Mouse (Mus musculus) B cell, adult 62 days (primary cell): Measurements from ENCODE around the gene Plek2. TPM values are rescaled to one million over a fixed set of nuclear protein-coding genes. Genes with fewer than 3 reads are reported as not detected.

Source experiments
- total RNA-seq: library from RNA; stranded (reverse); gene quantifications from 4 replicates; pipeline ENCODE4 v1.2.4, GENCODE M21; 2023

The Plek2 gene
- total RNA-seq = 0.97 TPM in 1 of 4 replicates, not detected in the others

GRCm38 (mm10) chr12:78906707-78907162 is at the start of gene Plek2:
Plek2 (minus strand) TSS chr12:78906964.

DNA sequence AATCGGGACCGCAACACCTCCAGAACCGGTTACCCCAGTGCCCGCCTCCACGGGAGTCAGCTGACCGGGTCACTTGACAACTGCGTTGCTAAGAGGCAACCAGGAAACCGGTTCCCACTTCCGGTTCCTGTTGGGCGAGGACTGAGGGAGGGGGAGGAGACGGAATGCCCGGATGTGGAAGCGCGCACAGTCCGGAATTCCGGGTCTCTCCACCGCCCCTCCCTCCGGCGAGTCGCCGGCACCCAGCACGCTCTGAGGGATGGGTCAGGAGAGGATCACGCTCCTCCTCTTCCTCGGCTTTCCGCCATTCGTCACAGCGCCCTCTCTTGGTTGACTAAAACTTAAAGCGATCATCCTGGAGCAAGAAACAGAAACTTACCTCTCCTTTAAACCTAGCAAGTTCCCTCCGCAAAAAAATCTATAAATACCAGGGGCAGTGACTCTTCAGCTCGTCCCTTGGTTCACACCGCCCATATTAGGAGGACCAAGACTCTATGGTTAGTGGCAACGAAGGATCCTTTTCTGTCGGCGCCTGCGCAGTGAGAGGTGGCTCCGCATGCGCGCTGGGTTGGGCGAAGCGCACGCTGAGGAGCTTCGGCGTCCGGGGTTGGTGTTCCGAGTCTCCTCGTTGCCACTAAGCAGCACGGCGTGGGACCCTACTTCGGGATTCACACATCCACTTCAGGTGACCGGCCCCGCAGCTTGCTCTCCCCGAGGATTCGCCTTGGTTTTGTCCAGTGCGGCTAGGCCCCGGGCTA is 45.1 kb downstream of the Plek2 start, which contains the start of the genes Atp6v1d and Eif2s1:
TSS of gene Atp6v1d (minus strand) at position 143 of the 758 bp plus-strand sequence.
TSS of gene Eif2s1 (plus strand) at position 324 of the 758 bp plus-strand sequence.

Other genes starting within 250 kb of the Plek2 start
- gene Fam71d, start 215.4 kb downstream of the Plek2 start, total RNA-seq = 0.53 to 0.97 TPM in 2 of 4 replicates, not detected in the others
- 14.4 to 17.3 TPM (median 15.1 TPM) in 4 replicates for gene Mpp5, start 158.1 kb downstream of the Plek2 start, total RNA-seq
- 100 to 119 TPM (median 109 TPM) in 4 replicates for gene Atp6v1d, start 45.3 kb downstream of the Plek2 start, total RNA-seq
- gene Eif2s1, start 45.1 kb downstream of the Plek2 start, total RNA-seq = 48.1 to 57.4 TPM (median 49.9 TPM) in 4 replicates
- 37.6 to 51.0 TPM (median 43.9 TPM) in 4 replicates for gene Tmem229b, start 100.7 kb upstream of the Plek2 start, total RNA-seq
- gene Plekhh1, start 122.2 kb upstream of the Plek2 start, total RNA-seq = 0.21 to 0.52 TPM (median 0.33 TPM) in 4 replicates
- 4.2 to 6.7 TPM (median 4.7 TPM) in 4 replicates for gene Pigh, start 182.7 kb upstream of the Plek2 start, total RNA-seq
- not detected in 4 replicates for gene Arg2, start 223.8 kb upstream of the Plek2 start, total RNA-seq